Mouse (Mus musculus) liver, postnatal 0 days (tissue): ENCODE measurements at regions not wholly inside any gene's neighbourhood (a gene's known extent, or its start where the extent isn't known, plus 50 kb on each side); places are given as distances from the start of the nearest gene placed in this dataset.

Source experiments
- CTCF ChIP-seq: sonication (generic); IDR thresholded peaks from 2 replicates; pipeline ENCODE4 v1.5.1; 2016; ENCODE audit warnings: antibody characterized with exemption, low read depth
- EP300 ChIP-seq: IDR thresholded peaks from 2 replicates; pipeline ENCODE4 v1.6.1; 2016; ENCODE audit warnings: antibody characterized with exemption, low read depth, mild to moderate bottlenecking

DNA sequence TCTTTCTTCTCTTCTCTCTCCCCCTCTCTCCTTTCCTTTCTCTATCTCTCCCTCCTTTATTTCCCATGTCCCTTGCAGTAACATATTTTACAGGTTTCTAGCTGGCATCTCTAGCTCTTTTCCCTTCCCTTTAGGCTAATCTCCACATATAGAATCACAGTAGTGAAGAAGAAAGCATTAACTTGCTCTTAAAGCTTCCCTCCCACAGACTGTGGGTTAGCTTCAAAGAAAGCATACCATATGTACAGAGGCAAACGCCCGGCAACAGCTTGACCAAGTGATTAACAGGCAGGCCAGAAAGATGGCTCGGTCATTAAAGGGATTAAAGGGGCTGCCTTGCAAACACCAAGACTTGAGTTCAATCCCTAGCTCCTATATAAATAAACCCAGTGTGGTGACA is 122.0 kb downstream of the Fam114a2 start:
- TF ChIP-seq CTCF (no peak), EP300 (no peak)
